Mouse (Mus musculus) olfactory bulb, adult 2 months (tissue): ENCODE results near the gene Ssbp1.

Experiments used
- CTCF ChIP-seq: fragments of 200-500 bp; IDR thresholded peaks from 2 replicates; pipeline ENCODE4 v1.5.1; 2012; ENCODE audit warnings: low read depth, mild to moderate bottlenecking, low read length, moderate library complexity; ENCODE audit not compliant: insufficient read depth
- POLR2A ChIP-seq: fragments of 200-500 bp; IDR thresholded peaks from 2 replicates; pipeline ENCODE4 v1.6.1; 2012; ENCODE audit warnings: mild to moderate bottlenecking, low read depth, low read length, moderate library complexity; ENCODE audit not compliant: insufficient read depth

- no peak for TF ChIP-seq POLR2A
- no peak for TF ChIP-seq CTCF
These were observed 11.2 kb downstream of the Ssbp1 start for GRCm38 (mm10) chr6:40482318-40482717.
